Mouse (Mus musculus) cerebellum, adult 18-20 months (tissue): ENCODE results near the gene Dgka.

ENCODE experiments used
- DNase-seq, 2 experiments: peaks; one replicate each; pipeline ENCODE4 v3.0.0; 2021

Dgka gene

GRCm38 (mm10) chr10:128744680-128745601, at the start of gene Dgka:
TSS of gene Dgka (minus strand) at chr10:128744855.
- no peak for DNase-seq

- DNase-seq, result no peak
These were observed 49.7 kb upstream of the Dgka start for GRCm38 (mm10) chr10:128794391-128794790.

GRCm38 (mm10) chr10:128793258-128793657, 48.6 kb upstream of the Dgka start:
- DNase-seq, result no peak

GRCm38 (mm10) chr10:128792041-128792440, 47.4 kb upstream of the Dgka start:
- no peak for DNase-seq

- DNase-seq, result no peak
These were observed 45.9 kb upstream of the Dgka start, which contains the start of gene Mmp19 for GRCm38 (mm10) chr10:128790398-128791124. TSS of gene Mmp19 (plus strand) at chr10:128790910.

- no peak for DNase-seq
These were observed 35.5 kb upstream of the Dgka start for GRCm38 (mm10) chr10:128780200-128780599.

- no peak for DNase-seq
These were observed 34.5 kb upstream of the Dgka start for GRCm38 (mm10) chr10:128779011-128779795.

GRCm38 (mm10) chr10:128778441-128778840, 33.8 kb upstream of the Dgka start:
- DNase-seq, result no peak

GRCm38 (mm10) chr10:128773685-128774084, 29.0 kb upstream of the Dgka start:
- no peak for DNase-seq

GRCm38 (mm10) chr10:128772895-128773294, 28.2 kb upstream of the Dgka start:
- DNase-seq, result no peak

- peak; percentile 72 to 81 for DNase-seq
These were observed 3.7 kb upstream of the Dgka start for GRCm38 (mm10) chr10:128748252-128748864.

- DNase-seq, result peak; percentile 61 to 66
These were observed 3.1 kb upstream of the Dgka start, which contains the start of gene Pym1 for GRCm38 (mm10) chr10:128747646-128748251. TSS of gene Pym1 (plus strand) at chr10:128747889.

GRCm38 (mm10) chr10:128746972-128747645, 2.5 kb upstream of the Dgka start:
- DNase-seq, result no peak

GRCm38 (mm10) chr10:128745946-128746613, 1.4 kb upstream of the Dgka start:
- DNase-seq, result no peak

- no peak for DNase-seq
These were observed 444 bp downstream of the Dgka start for GRCm38 (mm10) chr10:128744211-128744610.

GRCm38 (mm10) chr10:128743791-128744191, 864 bp downstream of the Dgka start:
- DNase-seq, result peak; percentile 34 to 59

- DNase-seq, result no peak
These were observed 1.4 kb downstream of the Dgka start for GRCm38 (mm10) chr10:128743235-128743634.

- no peak for DNase-seq
These were observed 2.0 kb downstream of the Dgka start for GRCm38 (mm10) chr10:128742616-128743015.

- DNase-seq, result no peak
These were observed 4.4 kb downstream of the Dgka start for GRCm38 (mm10) chr10:128740296-128740695.

GRCm38 (mm10) chr10:128737435-128737834, 7.2 kb downstream of the Dgka start:
- no peak for DNase-seq

- no peak for DNase-seq
These were observed 12.7 kb downstream of the Dgka start for GRCm38 (mm10) chr10:128731992-128732391.
